Mouse (Mus musculus) layer of hippocampus, postnatal 36 days (tissue): ENCODE data around the gene Rsph4a. TPM values are rescaled to one million over a fixed set of nuclear protein-coding genes. Genes with fewer than 3 reads are reported as not detected.
"Not testable (repeated sequence)": the region's sequence is repeated elsewhere in the genome, so short reads cannot be mapped to it uniquely, and the experiment has no call there.

Experiments
- DNase-seq, 2 experiments: peaks; one replicate each; pipeline ENCODE4 v3.0.0; 2022
- total RNA-seq, 2 experiments: library from RNA; stranded (reverse); gene quantifications; 2 replicates each; pipeline ENCODE4 v1.2.3; 2021

Gene Rsph4a
- total RNA-seq, result 1 to 10 TPM; 4.2 to 4.4 TPM

DNA sequence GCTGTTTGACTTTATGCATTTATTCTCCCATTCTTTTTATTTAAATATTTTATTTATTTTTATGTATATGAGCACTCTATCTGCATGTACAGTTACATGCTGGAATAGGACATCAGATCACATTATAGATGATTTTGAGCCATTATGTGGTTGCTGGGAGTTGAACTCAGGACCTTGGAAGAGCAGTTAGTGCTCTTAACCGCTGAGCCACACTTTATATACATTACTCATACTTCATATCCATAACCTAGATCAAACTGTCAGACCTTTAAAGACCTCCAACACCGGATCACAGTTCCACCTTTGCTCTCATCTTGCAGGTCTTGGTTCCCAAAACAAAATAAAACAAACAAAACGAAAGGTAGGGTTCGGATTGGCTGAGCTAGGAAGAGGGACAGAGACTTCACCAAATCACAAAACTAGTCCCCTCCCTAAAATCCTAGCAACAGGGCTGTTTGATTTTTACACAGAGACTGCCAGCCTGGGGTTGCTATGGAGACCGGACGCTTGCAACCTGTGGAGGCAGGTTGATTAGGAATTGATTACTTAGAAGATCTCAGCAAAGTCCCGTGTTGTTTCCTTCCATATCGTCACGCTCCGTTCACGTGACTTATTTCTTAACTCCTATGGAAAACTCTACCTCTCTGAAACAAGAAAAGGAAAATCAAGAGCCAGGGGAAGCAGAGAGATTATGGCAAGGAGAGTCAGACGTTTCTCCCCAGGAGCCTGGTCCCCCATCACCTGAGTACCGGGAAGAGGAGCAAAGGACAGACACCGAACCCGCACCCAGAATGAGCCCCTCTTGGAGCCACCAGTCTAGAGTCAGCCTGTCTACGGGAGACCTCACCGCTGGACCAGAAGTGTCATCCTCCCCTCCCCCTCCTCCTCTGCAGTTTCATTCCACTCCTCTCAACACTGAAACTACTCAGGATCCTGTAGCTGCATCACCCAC is at the start of gene Rsph4a:
Gene Rsph4a (plus strand): TSS at position 582 of the 952 bp plus-strand sequence.
- peak; percentile 57 to 59 for DNase-seq

DNA sequence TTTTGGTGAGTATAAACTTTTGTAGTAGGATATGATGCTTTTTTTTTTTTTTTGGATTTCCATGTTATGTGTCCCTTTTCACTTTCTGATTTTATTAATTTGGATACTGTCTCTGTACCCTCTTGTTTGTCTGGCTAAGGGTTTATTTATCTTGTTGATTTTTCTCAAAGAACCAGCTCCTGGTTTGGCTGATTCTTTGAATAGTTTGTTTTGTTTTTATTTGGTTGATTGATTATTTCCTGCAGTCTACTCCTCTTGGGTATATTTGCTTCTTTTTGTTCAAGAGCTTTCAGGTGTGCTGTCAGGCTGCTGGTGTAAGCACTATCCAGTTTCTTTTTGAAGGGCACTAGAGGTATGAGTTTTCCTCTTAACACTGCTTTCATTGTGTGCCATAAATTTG is 47.5 kb upstream of the Rsph4a start, which contains the start of gene Sult3a1:
Gene Sult3a1 (plus strand): TSS at position 301 of the 400 bp plus-strand sequence.
- no peak for DNase-seq

DNA sequence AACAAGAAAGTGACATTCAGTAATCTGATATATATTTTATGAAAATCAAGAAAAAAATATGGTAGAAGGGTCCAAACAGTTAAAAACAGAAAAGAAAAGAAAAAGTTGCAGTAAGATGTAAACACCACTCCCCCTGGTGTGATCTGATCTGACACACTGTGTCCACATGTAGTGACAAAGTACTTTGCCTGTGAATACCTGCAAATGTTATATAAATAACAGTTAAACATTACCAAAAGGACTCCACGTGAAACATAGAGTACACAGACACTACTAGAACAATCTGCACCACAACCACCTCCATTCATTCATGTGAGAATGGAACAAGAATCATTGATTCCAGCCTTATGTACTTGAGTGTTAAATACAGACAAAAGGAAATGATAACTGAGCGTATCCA is 38.9 kb upstream of the Rsph4a start:
- no peak for DNase-seq

DNA sequence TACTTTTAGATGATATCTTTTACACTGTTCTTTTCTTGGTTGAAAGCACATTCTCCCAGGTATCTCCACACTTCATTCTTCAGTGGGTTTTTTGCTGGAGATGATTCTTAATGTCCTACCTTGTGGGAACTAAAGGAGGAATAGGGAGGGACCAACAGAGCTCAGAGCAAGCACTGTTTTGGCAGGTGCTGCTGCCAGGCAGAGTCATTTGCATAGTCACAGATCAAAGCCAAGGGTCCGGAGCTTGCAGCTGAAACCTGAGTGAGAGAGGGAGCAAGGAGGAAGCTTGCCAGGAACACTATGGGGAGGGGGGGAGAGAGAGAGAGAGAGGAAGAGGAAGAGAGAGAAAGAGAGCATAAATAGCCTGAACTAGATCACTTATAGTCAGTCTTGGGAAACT is 34.5 kb upstream of the Rsph4a start:
- no peak for DNase-seq

DNA sequence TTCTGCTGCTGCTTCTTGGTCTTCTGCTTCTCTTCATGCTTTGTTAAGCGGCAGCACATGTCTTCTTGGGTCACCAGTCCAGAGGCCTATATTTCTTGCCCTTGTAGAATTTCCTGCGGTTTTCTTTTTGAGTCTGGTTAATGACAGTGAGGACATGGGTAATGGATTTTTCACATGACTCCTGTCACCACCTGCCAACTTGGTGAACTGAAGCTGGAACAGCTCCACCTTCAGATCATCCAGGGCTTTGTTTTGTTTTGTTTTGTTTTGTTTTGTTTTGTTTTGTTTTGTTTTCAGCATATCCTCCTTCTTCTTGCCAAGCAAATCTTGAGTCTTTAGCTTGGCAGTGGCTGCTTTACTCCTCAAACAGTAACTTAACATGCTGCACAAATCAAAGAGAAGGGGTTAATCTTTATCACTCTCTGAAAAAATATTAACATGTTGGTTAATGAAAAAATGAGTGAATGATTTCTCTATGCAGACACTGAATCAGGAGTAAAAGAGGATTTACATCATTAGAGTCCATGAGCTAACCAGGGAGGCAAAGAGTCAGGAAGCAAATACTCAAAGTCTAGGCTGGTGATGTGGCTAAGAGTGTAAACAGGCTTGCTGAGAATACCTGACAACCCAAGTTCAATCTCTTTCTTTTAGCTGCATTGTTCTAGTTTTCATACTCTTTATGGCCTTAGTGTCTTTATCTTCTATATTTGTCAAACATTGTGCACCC is 32.1 kb upstream of the Rsph4a start:
- DNase-seq, result no peak

DNA sequence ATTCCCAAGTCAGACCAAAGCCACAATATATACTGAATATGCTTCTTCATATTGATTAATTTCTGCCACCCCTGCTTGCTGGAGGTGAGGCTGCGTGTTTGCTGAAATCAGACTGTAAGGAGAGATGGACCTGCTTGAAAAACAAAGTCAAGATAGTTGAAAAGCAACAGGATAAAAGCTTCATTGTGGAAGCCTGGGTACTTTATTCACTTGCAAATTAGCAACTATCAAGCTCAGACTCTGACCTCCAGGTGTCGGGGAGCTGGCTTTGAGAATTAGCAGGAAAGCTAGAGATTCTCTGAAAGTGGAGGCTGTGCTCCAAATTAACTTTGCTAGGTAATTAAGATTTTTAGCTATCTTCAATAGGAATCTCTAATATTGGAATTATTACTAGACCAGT is 22.5 kb upstream of the Rsph4a start:
- not testable (repeated sequence) for DNase-seq

DNA sequence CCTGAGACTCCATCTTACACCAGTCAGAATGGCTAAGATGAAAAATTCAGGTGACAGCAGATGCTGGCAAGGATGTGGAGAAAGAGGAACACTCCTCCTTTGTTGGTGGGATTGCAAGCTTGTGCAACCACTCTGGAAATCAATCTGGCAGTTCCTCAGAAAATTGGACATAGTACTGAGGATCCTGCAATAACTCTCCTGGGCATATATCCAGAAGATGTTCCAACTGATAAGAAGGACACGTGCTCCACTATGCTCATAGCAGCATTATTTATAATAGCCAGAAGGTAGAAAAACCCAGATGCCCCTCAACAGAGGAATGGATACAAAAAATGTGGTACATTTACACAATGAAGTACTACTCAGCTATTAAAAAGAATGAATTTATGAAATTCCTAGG is 3.4 kb upstream of the Rsph4a start:
- not testable (repeated sequence) for DNase-seq

DNA sequence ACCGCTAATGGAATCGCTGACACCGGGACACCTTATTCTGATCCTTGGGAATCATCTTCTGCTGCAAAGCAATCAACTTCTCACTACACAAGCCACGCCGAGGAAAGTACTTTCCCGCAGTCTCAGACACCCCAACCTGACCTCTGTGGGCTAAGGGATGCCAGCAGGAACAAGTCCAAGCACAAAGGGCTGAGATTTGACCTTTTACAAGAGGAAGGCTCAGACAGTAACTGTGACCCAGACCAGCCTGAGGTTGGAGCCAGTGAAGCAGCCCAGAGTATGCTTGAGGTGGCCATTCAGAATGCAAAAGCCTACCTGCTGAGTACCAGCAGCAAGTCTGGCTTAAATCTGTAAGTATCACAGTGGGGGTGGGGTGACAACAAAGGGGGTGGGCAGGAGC is 578 bp downstream of the Rsph4a start:
- peak in 1 of 2 experiments; percentile 2 for DNase-seq

DNA sequence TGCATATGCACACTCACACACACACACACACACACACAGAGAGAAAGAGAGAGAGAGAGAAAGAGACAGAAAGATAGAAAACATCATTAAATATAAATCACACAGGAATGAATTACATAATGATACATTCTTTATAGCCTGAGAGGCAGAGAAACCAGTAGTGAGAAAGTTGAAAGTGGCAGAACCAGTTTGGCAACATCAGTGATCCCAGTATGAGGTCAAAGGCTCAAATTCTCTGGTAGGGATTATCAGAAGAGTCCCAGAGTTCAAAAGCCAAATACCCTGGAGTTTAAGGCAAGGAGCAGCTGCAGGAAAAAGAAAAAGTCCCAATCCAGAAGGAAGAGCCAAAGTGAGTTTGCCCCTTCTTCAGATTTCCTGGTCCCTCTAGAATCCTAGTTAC is 35.8 kb downstream of the Rsph4a start:
- no peak for DNase-seq

DNA sequence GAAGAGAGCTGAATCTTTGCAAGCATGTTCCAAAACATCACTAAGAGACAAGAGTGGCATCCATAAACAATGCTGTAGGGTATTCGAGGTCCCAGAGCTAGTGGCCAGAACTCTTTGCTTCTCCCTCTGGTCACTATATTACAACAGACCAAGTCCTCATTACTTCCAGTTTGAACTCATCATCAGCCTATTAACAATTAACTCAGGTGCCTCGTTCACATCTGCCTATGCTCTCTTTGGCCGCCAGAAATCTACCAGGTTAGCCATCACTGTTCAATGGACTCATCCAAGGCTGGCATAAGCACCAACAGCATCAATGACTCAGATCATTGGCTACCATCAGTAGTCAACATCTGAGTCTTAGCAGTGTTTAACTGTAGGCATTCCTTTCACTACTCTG is 40.5 kb downstream of the Rsph4a start:
- no peak for DNase-seq

DNA sequence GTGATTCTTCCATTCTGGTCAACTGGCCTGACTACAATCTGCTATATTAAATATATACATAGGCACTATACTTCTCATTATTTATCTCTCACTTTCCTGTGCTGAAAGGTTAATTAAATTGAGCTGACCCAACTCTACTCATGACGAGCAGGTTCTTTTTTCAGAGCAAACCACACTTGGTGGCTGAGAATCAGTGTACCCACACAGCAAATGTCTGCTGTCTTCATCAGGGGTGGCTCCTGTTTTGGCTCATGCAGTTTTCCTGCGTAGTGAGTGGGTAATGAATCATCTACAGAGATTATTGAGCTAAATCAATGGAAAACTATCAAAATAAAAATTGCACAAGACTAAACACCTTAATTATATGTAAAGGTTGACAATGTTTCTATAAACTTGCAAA is 41.4 kb downstream of the Rsph4a start:
- no peak for DNase-seq

DNA sequence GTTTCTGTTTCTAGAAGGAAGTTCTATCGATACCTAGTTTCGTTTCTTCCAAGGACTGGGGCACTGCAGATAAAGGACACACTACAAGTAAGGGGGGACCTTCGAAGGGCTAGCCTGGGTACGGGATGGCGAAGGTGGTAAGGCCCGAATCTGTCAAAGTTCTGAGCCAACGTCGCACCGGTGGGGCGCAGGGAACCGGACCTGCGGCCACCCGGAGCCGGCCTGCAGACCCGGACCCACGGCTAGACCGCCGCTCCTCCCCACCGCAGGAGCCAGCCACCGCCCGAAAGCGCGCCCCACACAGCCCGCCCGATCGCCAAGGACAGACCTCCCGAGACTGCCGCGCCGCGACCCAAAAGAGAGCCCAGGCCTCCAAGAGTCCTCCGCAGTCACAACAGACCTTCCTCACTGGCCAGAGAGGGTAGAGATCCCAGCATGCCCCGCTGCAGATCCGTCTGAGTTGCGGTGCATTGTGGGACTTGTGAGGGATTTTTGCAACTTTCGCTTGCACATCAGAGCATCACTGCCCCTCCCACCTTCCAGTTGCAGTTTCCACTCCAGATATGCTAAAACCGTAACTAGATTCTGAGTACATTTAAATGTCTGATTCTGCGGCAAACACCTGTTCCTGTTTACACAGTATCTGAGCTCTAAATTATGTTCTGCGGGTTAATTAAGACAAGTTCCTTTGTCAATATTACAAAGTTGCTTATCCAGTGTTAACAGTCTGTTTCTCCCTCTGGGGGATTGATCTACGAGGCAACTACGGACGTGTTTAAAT is 46.1 kb downstream of the Rsph4a start, which contains the start of gene Zup1:
Gene Zup1 (minus strand): TSS at position 467 of the 781 bp plus-strand sequence.
- peak; percentile 79 to 80 for DNase-seq

DNA sequence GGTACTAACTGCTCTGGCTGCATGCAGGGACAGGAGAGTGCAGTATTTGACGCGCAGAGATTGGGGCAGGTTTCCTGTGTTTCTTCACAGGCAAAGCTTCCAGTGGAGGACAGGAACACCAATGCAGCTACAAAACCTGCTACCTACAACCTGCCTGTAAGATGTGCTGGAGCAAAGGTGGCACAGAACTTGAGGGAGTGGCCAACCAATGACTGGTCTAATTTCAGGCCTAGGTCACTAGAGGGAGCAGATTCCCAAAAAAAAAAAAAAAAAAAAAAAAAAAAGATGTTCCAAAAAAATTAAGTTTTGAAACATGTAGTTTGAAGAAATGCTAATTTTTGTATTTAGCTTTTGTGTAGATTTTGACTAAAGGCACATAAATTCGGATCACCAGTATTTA is 47.6 kb downstream of the Rsph4a start:
- no peak for DNase-seq

Other genes starting within 250 kb of the Rsph4a start
- gene Sult3a2, start 118.4 kb upstream of the Rsph4a start, total RNA-seq, result 1 to 10 TPM in 1 of 2 experiments, under 1 TPM in 1; 0.71 to 2.0 TPM
- gene Sult3a1, start 47.4 kb upstream of the Rsph4a start, total RNA-seq, result not detected
- 10 to 100 TPM; 15.1 to 16.8 TPM for gene Zup1, start 46.2 kb downstream of the Rsph4a start, total RNA-seq
- 100 to 1,000 TPM; 101 to 103 TPM for gene Rwdd1, start 114.5 kb downstream of the Rsph4a start, total RNA-seq
- gene Trappc3l, start 132.5 kb downstream of the Rsph4a start, total RNA-seq, result not detected
- gene Calhm4, start 139.2 kb downstream of the Rsph4a start, total RNA-seq, result not detected
- 1 to 10 TPM; 3.4 to 4.3 TPM for gene Calhm5, start 191.4 kb downstream of the Rsph4a start, total RNA-seq
- not detected for gene Calhm6, start 222.9 kb downstream of the Rsph4a start, total RNA-seq